Mouse (Mus musculus): ENCODE data around the gene Skor1.

Gene Skor1

DNA sequence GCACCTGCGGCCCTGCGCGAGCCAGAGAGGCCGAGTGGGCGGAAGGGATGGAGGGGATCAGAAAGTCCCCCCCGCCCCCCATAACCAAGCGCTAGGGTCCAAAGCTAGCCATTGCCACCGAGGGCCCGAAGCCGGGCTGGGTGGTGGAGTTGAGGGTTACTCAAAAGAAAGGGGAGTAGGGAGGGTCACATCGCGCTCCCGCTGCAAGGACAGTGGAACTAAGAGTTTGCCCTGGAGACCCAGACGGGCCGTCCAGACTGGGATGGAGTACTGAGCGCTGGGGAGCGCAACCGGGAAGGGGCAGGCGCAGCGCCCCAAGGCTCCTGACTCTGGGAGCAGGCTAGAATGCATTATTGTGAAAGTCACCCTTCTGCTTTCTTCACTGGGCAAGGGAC is 608 bp upstream of the Skor1 start:
- no peak for DNase-seq (ENCODE audit: low spot score)

DNA sequence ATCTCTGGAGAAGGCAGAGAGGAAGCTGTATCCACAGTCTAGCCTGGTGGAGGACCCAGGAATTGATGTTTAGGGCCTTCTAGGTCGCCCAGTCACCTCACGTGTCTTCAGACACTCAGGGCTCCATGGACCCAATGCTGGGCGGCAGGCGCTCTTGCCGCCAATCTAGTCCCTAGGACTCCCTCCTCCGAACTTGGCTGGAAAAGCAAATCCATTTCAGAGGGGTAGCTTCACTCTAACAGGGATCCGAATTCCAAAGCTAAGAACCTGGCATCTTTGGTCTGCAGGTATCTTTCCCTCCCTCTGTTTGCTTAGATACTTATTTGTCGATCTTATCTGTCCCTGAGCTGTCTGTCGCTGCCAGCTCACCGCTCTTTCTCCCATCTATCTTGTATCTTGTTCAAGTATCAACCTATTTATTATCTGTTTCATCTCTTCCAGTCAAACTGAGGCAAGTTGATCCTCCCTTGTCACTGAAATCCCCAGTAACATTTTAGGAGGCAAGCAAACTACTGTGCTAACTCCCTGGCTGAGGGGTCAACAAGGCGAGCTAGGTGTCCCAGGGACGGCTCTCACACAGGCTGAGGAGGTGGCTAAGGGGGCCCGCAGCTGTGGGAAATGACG is 863 bp downstream of the Skor1 start:
- DNase-seq (ENCODE audit: low spot score) = no peak

GRCm38 (mm10) chr9:63147296-63147695 is 1.5 kb downstream of the Skor1 start:
- DNase-seq (ENCODE audit: low spot score) = no peak

DNA sequence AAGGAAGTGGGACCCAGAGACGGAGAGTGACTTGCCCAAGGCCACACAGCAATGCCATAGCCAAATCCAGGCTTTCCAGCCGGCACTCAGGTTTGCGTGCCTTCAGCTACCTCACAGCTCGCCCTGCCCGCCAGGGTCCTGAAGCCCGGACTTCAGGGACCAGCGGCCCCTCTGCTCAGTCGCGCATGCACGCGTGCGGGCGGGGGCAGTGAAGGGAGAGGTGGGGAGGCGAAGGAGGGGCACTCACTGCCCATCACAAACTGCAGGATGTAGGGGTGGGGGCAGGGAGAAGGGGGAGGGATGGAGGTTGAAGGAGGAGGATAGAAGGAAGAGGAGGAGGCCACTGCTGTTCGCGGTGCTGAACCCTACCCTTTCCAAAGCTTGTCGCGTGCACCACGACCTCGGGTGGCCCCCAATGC is 1.9 kb downstream of the Skor1 start:
- no peak for DNase-seq (ENCODE audit: low spot score)

GRCm38 (mm10) chr9:63146126-63146855 is 2.5 kb downstream of the Skor1 start:
- DNase-seq (ENCODE audit: low spot score) = no peak

DNA sequence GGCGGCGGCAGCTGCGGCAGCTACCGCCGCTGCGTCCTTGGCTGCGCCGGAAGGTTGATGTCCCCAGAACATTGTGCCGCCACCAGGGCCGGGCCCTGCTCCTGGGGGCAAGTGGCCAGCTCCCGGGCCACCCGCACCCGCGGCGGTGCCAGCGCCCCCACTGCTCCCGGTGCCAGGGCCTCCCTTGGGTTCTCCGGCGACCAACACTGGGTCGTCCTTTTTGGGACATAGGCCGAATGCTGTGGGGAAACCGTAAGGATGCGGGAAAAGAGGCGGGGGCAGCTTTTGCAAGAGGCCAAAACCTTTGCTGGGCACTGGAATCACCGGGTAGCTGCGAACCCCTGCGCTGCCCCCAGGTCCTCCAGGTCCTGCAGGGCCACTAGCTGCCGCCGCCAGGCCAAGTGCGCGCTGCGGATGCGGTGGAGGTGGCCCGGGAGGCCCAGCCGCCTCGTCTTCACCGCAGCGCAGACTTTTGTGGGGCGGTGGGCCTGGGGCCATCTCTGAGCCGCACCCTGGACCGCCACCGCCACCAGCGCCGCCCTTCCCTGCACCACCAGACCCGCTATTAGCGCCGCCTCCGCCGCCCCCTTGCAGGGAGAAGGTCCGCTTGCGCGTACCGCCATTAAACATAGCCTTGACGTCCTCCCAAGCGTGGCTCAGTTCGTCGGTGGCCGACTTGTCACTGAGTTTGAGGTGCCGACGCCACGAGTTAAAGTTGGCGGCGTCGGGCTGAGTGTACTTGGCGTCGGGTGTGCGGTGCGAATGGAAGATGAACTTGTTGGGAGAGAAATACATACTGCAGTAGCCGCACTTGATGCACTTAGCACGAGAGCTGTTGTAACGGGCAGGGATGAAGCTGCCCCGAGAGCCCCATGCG is 3.3 kb downstream of the Skor1 start:
- no peak for DNase-seq (ENCODE audit: low spot score)

GRCm38 (mm10) chr9:63144502-63145248 is 4.1 kb downstream of the Skor1 start:
- no peak for DNase-seq (ENCODE audit: low spot score)

DNA sequence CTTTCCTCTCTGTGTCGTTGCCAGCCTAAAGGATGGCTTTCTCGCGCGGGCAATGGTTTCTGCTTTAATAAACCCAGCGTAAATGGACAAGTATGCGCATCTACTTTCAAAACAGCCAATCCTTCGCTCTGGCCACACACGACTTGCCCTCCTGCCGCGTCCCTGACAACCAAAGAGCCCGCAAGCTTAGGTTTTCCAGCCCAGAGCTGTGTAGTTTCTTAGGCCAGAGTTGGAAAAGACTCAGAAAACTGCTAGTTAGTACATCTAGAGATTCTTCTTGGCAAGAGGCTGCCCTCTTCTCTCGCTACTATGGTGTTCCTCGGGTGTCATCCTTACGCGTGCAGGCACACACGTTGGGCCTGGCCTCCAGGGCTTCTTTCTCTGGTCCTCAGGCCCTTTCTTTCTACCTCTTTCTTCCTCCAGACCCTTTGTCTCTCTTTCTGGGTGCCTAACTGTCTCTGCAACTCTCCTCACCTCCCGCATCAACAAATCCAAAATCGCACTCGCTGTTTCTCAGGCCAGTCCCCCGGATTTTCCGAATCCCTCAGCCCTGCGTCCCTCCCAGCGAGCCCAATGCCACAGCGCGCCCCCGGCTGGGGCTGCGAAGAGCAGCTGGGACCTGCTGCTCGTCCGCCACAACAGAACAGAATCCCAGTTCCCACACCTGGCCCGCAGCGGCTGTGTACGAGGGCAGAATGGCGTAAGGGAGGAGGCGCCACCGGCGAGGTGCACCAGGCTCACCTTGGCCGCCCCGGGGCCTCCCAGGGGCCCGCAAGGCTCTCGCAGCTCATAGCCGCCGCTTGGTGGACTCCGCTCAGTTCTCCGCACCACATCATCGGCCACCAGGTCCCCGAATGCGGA is 4.9 kb downstream of the Skor1 start:
- DNase-seq (ENCODE audit: low spot score) = no peak

DNA sequence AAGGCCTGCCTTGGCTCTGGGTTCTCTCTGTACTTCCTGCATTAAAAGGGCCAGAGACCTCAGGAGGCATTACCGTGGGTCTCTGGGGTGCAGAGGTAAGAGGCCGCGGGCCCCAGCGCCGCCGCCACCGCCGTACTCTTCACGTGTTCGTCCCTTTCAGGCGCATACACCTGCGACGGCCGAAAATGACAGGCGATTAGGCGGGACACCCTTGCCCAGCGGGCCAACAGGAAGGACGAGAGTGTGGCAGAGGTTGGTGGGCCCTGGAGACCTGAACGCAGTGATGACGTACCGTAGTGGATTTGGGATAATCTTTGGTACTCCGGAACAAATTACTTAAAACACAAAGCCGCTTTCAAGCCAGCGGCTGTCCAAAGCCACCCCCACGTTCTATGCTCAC is 5.5 kb downstream of the Skor1 start:
- DNase-seq (ENCODE audit: low spot score) = no peak

DNA sequence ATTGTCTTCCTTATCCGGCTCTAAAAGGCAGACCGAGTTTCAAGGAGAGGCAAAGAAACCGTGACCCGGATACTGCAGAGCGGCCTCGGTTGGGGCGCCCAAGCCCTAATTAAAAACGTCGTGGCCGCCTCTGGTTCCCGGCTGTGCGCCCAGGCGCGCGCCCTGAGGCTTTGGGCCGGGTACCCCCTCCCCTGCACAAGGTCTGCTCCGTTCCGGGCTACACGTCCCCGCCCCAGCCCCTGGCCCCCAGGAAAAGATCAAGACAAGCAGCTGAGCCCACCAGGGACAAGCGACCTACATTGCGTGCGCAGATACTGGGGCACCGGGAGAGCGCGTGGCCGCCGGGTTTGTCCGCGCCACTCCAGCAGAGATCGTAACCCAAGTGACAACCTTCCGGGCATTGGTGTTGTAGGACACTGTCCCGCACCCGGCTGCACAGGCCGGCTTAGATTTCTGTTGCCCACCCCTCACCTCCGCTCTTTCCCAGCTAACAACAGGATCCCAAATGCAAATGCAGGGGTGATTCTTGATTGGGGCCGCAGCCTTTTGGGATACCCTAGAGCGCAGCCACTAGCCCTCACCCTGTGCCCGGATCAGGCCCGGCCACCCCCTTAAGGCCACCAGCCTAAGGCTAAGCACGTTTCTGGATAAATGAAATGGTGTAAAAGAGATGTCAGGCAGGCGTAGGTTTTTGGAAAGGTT is 6.3 kb downstream of the Skor1 start:
- no peak for DNase-seq (ENCODE audit: low spot score)

DNA sequence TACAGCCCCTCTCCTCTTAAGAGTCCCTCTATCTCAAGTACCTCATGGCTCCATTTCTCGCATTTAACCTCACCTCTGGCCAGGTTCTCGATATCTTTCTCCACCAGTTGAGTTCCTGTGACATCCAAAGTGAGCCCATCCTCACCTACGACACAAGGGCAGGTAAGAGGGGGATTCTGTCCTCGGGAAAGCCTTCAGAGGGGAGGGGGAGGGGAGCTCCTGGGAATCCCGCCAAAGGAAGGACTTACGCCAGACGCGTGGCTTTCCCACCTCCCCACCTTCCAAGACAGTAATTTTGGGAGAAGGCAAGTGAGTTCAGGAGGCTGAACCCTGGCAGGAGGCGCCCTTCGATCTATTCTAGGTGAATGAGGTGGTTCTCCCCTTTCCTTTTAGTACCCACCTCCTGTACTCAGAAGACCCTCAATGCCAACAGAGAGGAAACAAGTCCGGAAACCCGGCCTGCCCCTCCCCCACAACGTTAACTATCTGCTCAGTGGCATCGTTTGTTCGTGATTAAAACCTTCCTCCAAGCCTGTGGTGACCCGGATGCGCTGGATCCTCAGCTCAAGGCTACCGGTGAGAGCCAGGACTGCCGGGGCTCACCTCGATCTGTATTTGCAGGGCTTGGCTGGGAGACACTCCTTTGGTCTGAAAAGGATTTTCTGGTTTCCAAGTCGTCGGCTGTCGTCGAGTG is 7.0 kb downstream of the Skor1 start:
- no peak for DNase-seq (ENCODE audit: low spot score)

DNA sequence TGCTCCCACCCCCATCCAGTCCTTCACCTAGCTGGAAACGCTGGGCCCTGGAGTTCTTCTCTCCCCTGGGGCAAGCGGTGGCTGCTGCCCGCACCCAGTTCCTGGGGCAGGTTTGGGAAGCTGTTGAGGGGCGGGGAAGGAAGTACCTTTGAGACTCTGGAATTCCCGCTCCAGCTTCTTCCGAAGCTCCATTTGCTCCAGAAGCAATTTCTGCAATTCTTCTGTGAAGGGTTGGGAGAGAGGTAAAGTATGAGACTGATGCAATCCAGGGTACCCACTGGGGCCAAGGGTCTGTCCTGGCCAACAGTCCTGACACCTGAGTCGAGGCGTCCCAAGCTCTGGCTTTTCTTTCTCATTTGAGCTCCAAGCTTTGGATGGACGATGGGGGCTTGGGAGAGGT is 8.6 kb downstream of the Skor1 start:
- no peak for DNase-seq (ENCODE audit: low spot score)

- DNase-seq (ENCODE audit: low spot score) = no peak
Observed at GRCm38 (mm10) chr9:63139661-63140060, 9.1 kb downstream of the Skor1 start.

DNA sequence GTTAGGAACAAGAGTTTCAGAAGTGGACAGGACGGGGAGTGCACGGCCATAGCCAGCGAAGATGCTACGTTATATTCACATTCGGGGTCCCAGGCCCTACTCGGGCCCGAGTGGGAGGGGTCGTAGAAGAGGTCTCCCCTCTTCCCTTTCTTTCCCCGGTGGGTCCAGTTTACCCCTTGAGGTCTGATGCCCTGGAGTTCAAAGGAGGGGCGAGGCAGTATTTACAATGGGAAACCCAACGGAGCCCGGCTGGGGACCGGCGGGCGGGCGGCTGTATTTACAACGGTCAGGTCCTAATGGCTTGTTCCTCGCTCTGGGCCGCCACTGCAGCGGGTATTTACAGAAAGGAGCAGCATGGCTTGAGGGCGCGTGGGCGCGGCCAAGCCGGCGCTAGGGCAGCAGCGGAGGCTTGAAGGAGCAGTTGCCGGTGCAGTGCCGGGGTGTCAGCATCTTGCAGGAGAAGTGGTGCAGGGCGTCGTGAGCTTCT is 10.2 kb downstream of the Skor1 start:
- DNase-seq (ENCODE audit: low spot score) = no peak

- no peak for DNase-seq (ENCODE audit: low spot score)
Observed at GRCm38 (mm10) chr9:63137615-63137915, 11.2 kb downstream of the Skor1 start.

GRCm38 (mm10) chr9:63136756-63137614 is 11.8 kb downstream of the Skor1 start:
- DNase-seq (ENCODE audit: low spot score) = no peak

- no peak for DNase-seq (ENCODE audit: low spot score)
Observed at GRCm38 (mm10) chr9:63136241-63136640, 12.5 kb downstream of the Skor1 start.

DNA sequence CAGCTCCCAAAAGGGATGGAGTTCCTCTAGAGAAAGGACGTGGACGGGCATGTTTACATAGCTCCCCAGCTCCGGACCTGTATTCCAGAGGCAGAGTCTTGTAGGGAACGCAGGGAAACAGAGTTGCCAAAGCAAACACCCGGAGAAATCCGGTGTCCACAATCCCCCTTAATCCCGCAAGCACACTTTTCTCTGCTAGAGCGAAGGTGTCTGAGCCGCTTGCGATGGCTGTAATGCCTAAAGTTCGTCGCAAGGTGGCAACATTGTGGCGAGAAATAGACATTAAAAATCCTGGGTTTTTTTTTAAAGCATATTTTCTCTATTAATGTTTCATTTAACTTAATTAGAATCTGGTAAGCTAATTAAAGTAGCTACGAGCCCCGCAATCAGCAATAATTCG is 13.0 kb downstream of the Skor1 start:
- DNase-seq (ENCODE audit: low spot score) = no peak

GRCm38 (mm10) chr9:63135356-63135755 is 13.4 kb downstream of the Skor1 start:
- DNase-seq (ENCODE audit: low spot score) = no peak

All from ovary, adult 18-20 months (tissue).